In the genomic region with DNA sequence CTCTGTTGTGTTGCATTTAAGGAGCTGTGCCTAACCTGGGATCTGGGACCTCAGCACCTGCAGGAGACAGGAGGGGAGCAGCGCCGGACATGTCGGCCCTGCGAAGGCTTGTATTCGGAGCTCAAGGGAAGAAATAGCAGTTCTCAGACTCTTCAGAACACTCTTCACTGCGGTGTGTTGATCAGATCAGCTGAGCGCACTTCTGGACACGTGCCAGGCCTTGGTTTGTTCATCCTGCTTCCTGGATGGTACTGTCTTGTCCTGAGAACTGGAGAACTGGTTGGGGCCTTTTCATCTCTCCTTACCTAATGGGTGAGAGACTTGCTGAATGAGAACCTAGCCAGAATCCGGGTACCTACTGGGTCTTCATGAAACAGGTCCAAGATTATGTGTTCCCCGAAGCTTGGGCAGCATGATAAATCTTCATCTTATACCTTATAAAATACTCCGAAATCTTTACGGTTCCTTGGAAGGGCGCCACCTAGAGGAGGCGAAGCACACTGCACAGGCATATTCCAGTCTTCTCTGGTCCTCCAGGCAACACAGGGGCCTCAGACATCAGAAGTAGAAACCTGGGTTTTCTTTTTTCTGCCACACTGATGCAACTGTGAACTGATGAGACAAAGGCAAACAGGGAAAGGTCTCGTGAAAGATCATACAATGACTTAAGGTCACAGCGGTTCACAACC, we compare ENCODE assay signal across 10 mouse cellular contexts. TPM values are rescaled to one million over a fixed set of nuclear protein-coding genes. Genes with fewer than 3 reads are reported as not detected.
DNase-seq lines count a peak whose midpoint lies in the region; ATAC-seq and TF ChIP-seq lines count a peak whose summit lies in the region.
"Had no signal": no experiment of that assay in that cellular context is flagged by ENCODE, and none has a peak within 500 bp of the region (broad histone marks: within the 10 kb centered on the region; RNA-seq: fewer than 3 reads in every experiment).

No protein-coding gene starts in this region.

- no peak overlapping the region for H3K4me2 ChIP-seq in intestine, postnatal 0 days (replicated peaks; ENCODE audit: low read depth)
- no peak overlapping the region for H3K4me2 ChIP-seq in intestine, embryonic 16.5 days (ENCODE audit: low read depth, low read length)

- WGBS in intestine, postnatal 0 days: 67% methylated on average over 16 of the region's 16 CpGs
- 61% methylated on average over 16 of the region's 16 CpGs for WGBS in intestine, embryonic 16.5 days
- 83% methylated on average over 16 of the region's 16 CpGs for WGBS in thymus, adult 2 months

- peak; percentile 16 for DNase-seq in thymus, adult 2 months
- no peak for DNase-seq in thymus, adult 18-20 months
- peak; percentile 45 for DNase-seq in induced T-regulatory cell, adult 2 months (ENCODE audit: low read depth)
- no peak for DNase-seq in ovary, postnatal 14 days (ENCODE audit: low spot score)
- DNase-seq in layer of hippocampus, postnatal 36 days: no peak
- DNase-seq in layer of hippocampus, postnatal 14 days (ENCODE audit: low spot score in 2 of 2): no peak

- no peak for ATAC-seq in intestine, postnatal 0 days
- ATAC-seq in intestine, embryonic 16.5 days: no peak

- no peak overlapping the region for H3K9ac ChIP-seq in intestine, postnatal 0 days (ENCODE audit: low read depth, low read length)
- no peak overlapping the region for H3K9ac ChIP-seq in intestine, embryonic 16.5 days (ENCODE audit: low read depth, low read length)

- H3K36me3 ChIP-seq in intestine, postnatal 0 days (ENCODE audit: control insufficient read depth, insufficient read depth): no peaks in the 10 kb centered on the region
- no peaks in the 10 kb centered on the region for H3K36me3 ChIP-seq in intestine, embryonic 16.5 days (ENCODE audit: control insufficient read depth, insufficient read depth, low read length)
- H3K36me3 ChIP-seq in thymus, adult 2 months (ENCODE audit: control insufficient read depth, insufficient read depth, low read length): no peaks in the 10 kb centered on the region

- no peak overlapping the region for H3K4me3 ChIP-seq in intestine, postnatal 0 days (ENCODE audit: low read depth, low read length)
- H3K4me3 ChIP-seq in intestine, embryonic 16.5 days (ENCODE audit: low read length): no peak overlapping the region
- H3K4me3 ChIP-seq in thymus, adult 2 months (ENCODE audit: control insufficient read depth, insufficient read depth, low read length): no peak overlapping the region

- no peak overlapping the region for H3K27ac ChIP-seq in intestine, postnatal 0 days (ENCODE audit: low read depth, low read length)
- H3K27ac ChIP-seq in intestine, embryonic 16.5 days (ENCODE audit: low read length): no peak overlapping the region
- H3K27ac ChIP-seq in thymus, adult 2 months (ENCODE audit: control insufficient read depth, insufficient read depth, low read length): no peak overlapping the region

- peak; percentile 69 for TF ChIP-seq CTCF in intestine, postnatal 0 days (IDR thresholded peaks at IDR 0.05; ENCODE audit: low read depth)
- TF ChIP-seq CTCF in thymus, adult 2 months (IDR thresholded peaks at IDR 0.05; ENCODE audit: borderline replicate concordance, control insufficient read depth, extremely low read depth, insufficient read depth, low read length, poor library complexity): no peak

- no peaks in the 10 kb centered on the region for H3K9me3 ChIP-seq in intestine, postnatal 0 days (ENCODE audit: control insufficient read depth)
- no peaks in the 10 kb centered on the region for H3K9me3 ChIP-seq in intestine, embryonic 16.5 days (ENCODE audit: control insufficient read depth, low read length)

- no peak for TF ChIP-seq POLR2A in thymus, adult 2 months (IDR thresholded peaks at IDR 0.05; ENCODE audit: control insufficient read depth, extremely low read depth, insufficient read depth, low read length, poor library complexity)

- H3K27me3 ChIP-seq in intestine, postnatal 0 days (replicated peaks; ENCODE audit: control insufficient read depth, insufficient read depth, low read length): no peaks in the 10 kb centered on the region
- no peaks in the 10 kb centered on the region for H3K27me3 ChIP-seq in intestine, embryonic 16.5 days (replicated peaks; ENCODE audit: control insufficient read depth, insufficient read depth, low read length)
- H3K27me3 ChIP-seq in thymus, adult 2 months (ENCODE audit: control insufficient read depth, insufficient read depth, low read length): no peaks in the 10 kb centered on the region

- H3K4me1 ChIP-seq in intestine, postnatal 0 days (replicated peaks; ENCODE audit: control insufficient read depth, insufficient read depth, low read length): no peaks in the 10 kb centered on the region
- no peaks in the 10 kb centered on the region for H3K4me1 ChIP-seq in intestine, embryonic 16.5 days (ENCODE audit: control insufficient read depth, insufficient read depth, low read length)
- H3K4me1 ChIP-seq in thymus, adult 2 months (replicated peaks; ENCODE audit: control insufficient read depth, insufficient read depth, low read length): peaks cover 5% of the 10 kb centered on the region; the same call in 1 of the 2 replicates

RNA-seq across cellular contexts. Expression of gene Plg, which starts 42.6 kb away (rescaled TPM):
- polyA plus RNA-seq in intestine, postnatal 0 days (2015; fragmentation: Nextera tagmentation; extraction: Ambion mirVana): 0.10 and 0.13 TPM in 2 replicates
- 2.3 and 6.5 TPM in 2 replicates for polyA plus RNA-seq in intestine, embryonic 16.5 days (2015; fragmentation: Nextera tagmentation; extraction: Ambion mirVana)
- polyA plus RNA-seq in thymus, adult 2 months (2012; rRNA removed): 0.05 and 2.5 TPM in 2 replicates
- not detected for total RNA-seq in layer of hippocampus, postnatal 36 days (2021)
- total RNA-seq in layer of hippocampus, postnatal 14 days (2021): not detected
- polyA plus RNA-seq: gonadal fat pad, adult 2 months; neural tube, embryonic 11.5 days had no signal

Comparison
In these comparisons a context has a peak if more than half of its experiments do, and no peak if none do; other contexts are left out.
1. DNase-seq: peak in thymus, adult 2 months (single experiment) and induced T-regulatory cell, adult 2 months (single experiment); none in thymus, adult 18-20 months (0 of 2), ovary, postnatal 14 days (single experiment), layer of hippocampus, postnatal 36 days (0 of 2) and layer of hippocampus, postnatal 14 days (0 of 2).